ENCODE assay signal across 14 mouse cellular contexts in genomic region chr2:118353916-118354403, GRCm38 (mm10). TPM values are rescaled to one million over a fixed set of nuclear protein-coding genes. Genes with fewer than 3 reads are reported as not detected.
DNase-seq lines count a peak whose midpoint lies in the region; ATAC-seq and TF ChIP-seq lines count a peak whose summit lies in the region.
"Had no signal": no experiment of that assay in that cellular context is flagged by ENCODE, and none has a peak within 500 bp of the region (broad histone marks: within the 10 kb centered on the region; RNA-seq: fewer than 3 reads in every experiment).

No protein-coding gene starts in this region.

- no peak overlapping the region for H3K27ac ChIP-seq in midbrain, embryonic 14.5 days (replicated peaks; ENCODE audit: low read depth, low read length)
- no peak overlapping the region for H3K27ac ChIP-seq in midbrain, embryonic 16.5 days (ENCODE audit: low read length)
- H3K27ac ChIP-seq in kidney, postnatal 0 days, result no peak overlapping the region
- no peak overlapping the region for H3K27ac ChIP-seq in neural tube, embryonic 15.5 days (replicated peaks)
- H3K27ac ChIP-seq: intestine, embryonic 15.5 days; liver, embryonic 15.5 days had no signal

- no peaks in the 10 kb centered on the region for H3K27me3 ChIP-seq in midbrain, embryonic 14.5 days (ENCODE audit: control insufficient read depth, insufficient read depth, low read length)
- H3K27me3 ChIP-seq in midbrain, embryonic 16.5 days (ENCODE audit: control insufficient read depth, insufficient read depth, low read depth, low read length), result no peaks in the 10 kb centered on the region
- H3K27me3 ChIP-seq in kidney, postnatal 0 days (ENCODE audit: insufficient read depth, low read length), result no peaks in the 10 kb centered on the region
- no peaks in the 10 kb centered on the region for H3K27me3 ChIP-seq in neural tube, embryonic 15.5 days (replicated peaks)
- H3K27me3 ChIP-seq: intestine, embryonic 15.5 days; liver, embryonic 15.5 days had no signal

- DNase-seq in heart, adult 18-20 months, result peak; percentile 13 to 20
- DNase-seq in heart, postnatal 36 days, result no peak
- DNase-seq in midbrain, embryonic 14.5 days, result peak; percentile 14
- DNase-seq in kidney, postnatal 0 days (ENCODE audit: low spot score), result peak; percentile 62
- DNase-seq in left cerebral cortex, adult 18-20 months (ENCODE audit: low spot score in 2 of 2), result no peak
- DNase-seq in embryo, embryonic 11 days, result no peak
- DNase-seq: B cell, adult 2 months; cerebellum, adult 11-12 months had no signal

- no peak overlapping the region for H3K4me2 ChIP-seq in midbrain, embryonic 14.5 days (ENCODE audit: low read length)
- H3K4me2 ChIP-seq in midbrain, embryonic 16.5 days (ENCODE audit: low read length), result no peak overlapping the region
- H3K4me2 ChIP-seq in kidney, postnatal 0 days (ENCODE audit: low read length), result 0 out of 2 replicates have a peak overlapping the region, but pooled peaks have one; percentile 6
- H3K4me2 ChIP-seq in neural tube, embryonic 15.5 days, result no peak overlapping the region
- H3K4me2 ChIP-seq: intestine, embryonic 15.5 days; liver, embryonic 15.5 days had no signal

- no peaks in the 10 kb centered on the region for H3K36me3 ChIP-seq in midbrain, embryonic 14.5 days (ENCODE audit: control insufficient read depth, insufficient read depth, low read length)
- no peaks in the 10 kb centered on the region for H3K36me3 ChIP-seq in midbrain, embryonic 16.5 days (ENCODE audit: control insufficient read depth, insufficient read depth, low read length)
- H3K36me3 ChIP-seq in kidney, postnatal 0 days (ENCODE audit: insufficient read depth, low read length), result no peaks in the 10 kb centered on the region
- no peaks in the 10 kb centered on the region for H3K36me3 ChIP-seq in neural tube, embryonic 15.5 days
- H3K36me3 ChIP-seq: intestine, embryonic 15.5 days; liver, embryonic 15.5 days had no signal

- ATAC-seq in midbrain, embryonic 14.5 days (ENCODE audit: low FRiP score, low TSS enrichment), result no peak
- ATAC-seq in midbrain, embryonic 16.5 days, result no peak
- ATAC-seq in kidney, postnatal 0 days (replicated peaks; ENCODE audit: low FRiP score, low read depth), result no peak
- ATAC-seq in neural tube, embryonic 15.5 days (ENCODE audit: low FRiP score), result no peak
- ATAC-seq: activated CD4-positive, CD25-positive, alpha-beta regulatory T cell, adult 4 months; intestine, embryonic 15.5 days had no signal

- 46% methylated on average over 4 of the region's 4 CpGs for WGBS in midbrain, embryonic 14.5 days
- WGBS in midbrain, embryonic 16.5 days, result 29% methylated on average over 4 of the region's 4 CpGs
- WGBS in kidney, postnatal 0 days, result 57% methylated on average over 4 of the region's 4 CpGs
- WGBS in neural tube, embryonic 15.5 days, result 63% methylated on average over 4 of the region's 4 CpGs

- H3K4me3 ChIP-seq in midbrain, embryonic 14.5 days (replicated peaks; ENCODE audit: low read depth, low read length), result no peak overlapping the region
- no peak overlapping the region for H3K4me3 ChIP-seq in midbrain, embryonic 16.5 days (ENCODE audit: low read depth, low read length)
- no peak overlapping the region for H3K4me3 ChIP-seq in kidney, postnatal 0 days (replicated peaks; ENCODE audit: low read depth, low read length)
- H3K4me3 ChIP-seq in neural tube, embryonic 15.5 days (replicated peaks), result no peak overlapping the region
- H3K4me3 ChIP-seq: intestine, embryonic 15.5 days; liver, embryonic 15.5 days had no signal

- TF ChIP-seq CTCF in kidney, postnatal 0 days (IDR thresholded peaks at IDR 0.05; ENCODE audit: low read depth), result no peak

- H3K4me1 ChIP-seq in midbrain, embryonic 14.5 days (ENCODE audit: control insufficient read depth, insufficient read depth, low read length), result peaks cover 15% of the 10 kb centered on the region; the same call in 1 of the 2 replicates
- peaks cover 9% of the 10 kb centered on the region; the same call in 1 of the 2 replicates for H3K4me1 ChIP-seq in midbrain, embryonic 16.5 days (ENCODE audit: control insufficient read depth, insufficient read depth, low read length)
- H3K4me1 ChIP-seq in kidney, postnatal 0 days (replicated peaks; ENCODE audit: insufficient read depth, low read length), result no peaks in the 10 kb centered on the region
- H3K4me1 ChIP-seq in neural tube, embryonic 15.5 days, result 0 out of 2 replicates have a peak, but pooled peaks cover 2% of the 10 kb centered on the region
- H3K4me1 ChIP-seq: intestine, embryonic 15.5 days; liver, embryonic 15.5 days had no signal

- intact Hi-C loops in heart, postnatal 36 days (cut with DNase I), result no loop called here

- H3K9me3 ChIP-seq in midbrain, embryonic 14.5 days (ENCODE audit: control insufficient read depth, low read length), result no peaks in the 10 kb centered on the region
- H3K9me3 ChIP-seq in midbrain, embryonic 16.5 days (replicated peaks; ENCODE audit: control insufficient read depth, low read length, poor library complexity, severe bottlenecking), result no peaks in the 10 kb centered on the region
- no peaks in the 10 kb centered on the region for H3K9me3 ChIP-seq in kidney, postnatal 0 days (replicated peaks; ENCODE audit: low read length)
- no peaks in the 10 kb centered on the region for H3K9me3 ChIP-seq in neural tube, embryonic 15.5 days (replicated peaks)
- H3K9me3 ChIP-seq: intestine, embryonic 15.5 days; liver, embryonic 15.5 days had no signal

- H3K9ac ChIP-seq in midbrain, embryonic 14.5 days (replicated peaks; ENCODE audit: low read length), result no peak overlapping the region
- H3K9ac ChIP-seq in midbrain, embryonic 16.5 days (ENCODE audit: low read depth, low read length), result no peak overlapping the region
- no peak overlapping the region for H3K9ac ChIP-seq in kidney, postnatal 0 days (ENCODE audit: low read depth, low read length)
- no peak overlapping the region for H3K9ac ChIP-seq in neural tube, embryonic 15.5 days (replicated peaks)
- H3K9ac ChIP-seq: intestine, embryonic 15.5 days; liver, embryonic 15.5 days had no signal

RNA-seq across cellular contexts. Expression of gene Gpr176, which starts 19.3 kb away (rescaled TPM):
- total RNA-seq in heart, adult 18-20 months (2021), result under 1 TPM in 1 of 2 experiments, not detected in 1; 0.07 TPM
- total RNA-seq in heart, postnatal 36 days (2021), result under 1 TPM; 0.14 to 0.17 TPM
- 4.1 and 4.7 TPM in 2 replicates for polyA plus RNA-seq in midbrain, embryonic 14.5 days (2014; fragmentation: Nextera tagmentation; extraction: Ambion mirVana)
- polyA plus RNA-seq in midbrain, embryonic 16.5 days (2015; fragmentation: Nextera tagmentation; extraction: Ambion mirVana), result 6.3 and 7.7 TPM in 2 replicates
- 2.1 and 2.3 TPM in 2 replicates for polyA plus RNA-seq in kidney, postnatal 0 days (2015; fragmentation: Nextera tagmentation; extraction: Ambion mirVana)
- 10 to 100 TPM in 1 of 2 experiments, 1 to 10 TPM in 1; 9.5 to 10.0 TPM for total RNA-seq in left cerebral cortex, adult 18-20 months (2021)
- 7.6 and 9.1 TPM in 2 replicates for polyA plus RNA-seq in neural tube, embryonic 15.5 days (2015; fragmentation: Nextera tagmentation; extraction: Ambion mirVana)
- total RNA-seq: megakaryocyte, adult 5-6 weeks had no signal

RNA-seq across cellular contexts. Expression of gene Eif2ak4, which starts 34.5 kb away (rescaled TPM):
- 1 to 10 TPM; 5.1 to 7.3 TPM for total RNA-seq in heart, adult 18-20 months (2021)
- 1 to 10 TPM; 4.8 to 6.5 TPM for total RNA-seq in heart, postnatal 36 days (2021)
- polyA plus RNA-seq in midbrain, embryonic 14.5 days (2014; fragmentation: Nextera tagmentation; extraction: Ambion mirVana), result 7.3 and 10.2 TPM in 2 replicates
- polyA plus RNA-seq in midbrain, embryonic 16.5 days (2015; fragmentation: Nextera tagmentation; extraction: Ambion mirVana), result 8.4 and 9.3 TPM in 2 replicates
- 8.0 TPM in 2 replicates for polyA plus RNA-seq in kidney, postnatal 0 days (2015; fragmentation: Nextera tagmentation; extraction: Ambion mirVana)
- total RNA-seq in left cerebral cortex, adult 18-20 months (2021), result 10 to 100 TPM; 18.8 to 21.5 TPM
- 7.8 and 8.7 TPM in 2 replicates for polyA plus RNA-seq in neural tube, embryonic 15.5 days (2015; fragmentation: Nextera tagmentation; extraction: Ambion mirVana)

Comparison
In these comparisons a context has a peak if more than half of its experiments do, and no peak if none do; other contexts are left out.
1. DNase-seq: peak in heart, adult 18-20 months (2 of 2), midbrain, embryonic 14.5 days (single experiment) and kidney, postnatal 0 days (single experiment); none in heart, postnatal 36 days (0 of 2), left cerebral cortex, adult 18-20 months (0 of 2) and embryo, embryonic 11 days (single experiment).